Mouse (Mus musculus) NIH3T3 (cell line): Measurements from ENCODE around the gene Serpina3a.

Experiments used
- DNase-seq: peaks from one replicate; pipeline ENCODE4 v3.0.0-alpha.2; 2012; ENCODE audit warnings: low read depth

Serpina3a gene

GRCm38 (mm10) chr12:104142427-104142826, 29.9 kb downstream of the Serpina3a start:
- DNase-seq, result no peak

- DNase-seq, result no peak
Measured at GRCm38 (mm10) chr12:104143286-104143685, 30.8 kb downstream of the Serpina3a start.

GRCm38 (mm10) chr12:104145571-104145970, 33.0 kb downstream of the Serpina3a start:
- DNase-seq, result no peak

- no peak for DNase-seq
Measured at GRCm38 (mm10) chr12:104151989-104152388, 39.5 kb downstream of the Serpina3a start.

- DNase-seq, result no peak
Measured at GRCm38 (mm10) chr12:104153041-104153645, 40.6 kb downstream of the Serpina3a start.

GRCm38 (mm10) chr12:104153656-104154055, 41.1 kb downstream of the Serpina3a start, which contains the start of gene Serpina3c:
Serpina3c (minus strand) TSS chr12:104153870.
- no peak for DNase-seq
